ENCODE assay signal across 9 mouse cellular contexts in genomic region chr17:48596406-48596805, GRCm38 (mm10).
DNase-seq lines count a peak whose midpoint lies in the region; TF ChIP-seq lines count a peak whose summit lies in the region.
"Had no signal": no experiment of that assay in that cellular context is flagged by ENCODE, and none has a peak within 500 bp of the region (broad histone marks: within the 10 kb centered on the region; RNA-seq: fewer than 3 reads in every experiment).

No protein-coding gene starts in this region.

- peak; percentile 62 for TF ChIP-seq CTCF in heart, adult 2 months (IDR thresholded peaks at IDR 0.05)
- TF ChIP-seq CTCF in lung, adult 2 months (IDR thresholded peaks at IDR 0.05; ENCODE audit: insufficient read depth, low read length), result peak; percentile 37; the same call in 1 of the 2 replicates
- TF ChIP-seq CTCF in small intestine, adult 2 months (IDR thresholded peaks at IDR 0.05; ENCODE audit: extremely low read depth, insufficient read length, insufficient replicate concordance, low read depth, low read length), result peak; percentile 46; the same call in 1 of the 2 replicates

- peaks cover 1% of the 10 kb centered on the region; the same call in 1 of the 2 replicates for H3K4me1 ChIP-seq in heart, adult 2 months (ENCODE audit: control insufficient read depth, insufficient read depth, low read length)
- no peaks in the 10 kb centered on the region for H3K4me1 ChIP-seq in lung, adult 2 months (ENCODE audit: control insufficient read depth, insufficient read depth, low read length)
- peaks cover 11% of the 10 kb centered on the region; the same call in 1 of the 2 replicates for H3K4me1 ChIP-seq in small intestine, adult 2 months (ENCODE audit: control insufficient read depth, insufficient read depth, insufficient read length, low read length)
- H3K4me1 ChIP-seq in limb, embryonic 10.5 days, result 0 out of 2 replicates have a peak, but pooled peaks cover 6% of the 10 kb centered on the region

- no peak for TF ChIP-seq POLR2A in heart, adult 2 months (IDR thresholded peaks at IDR 0.05; ENCODE audit: insufficient read depth, low read depth, low read length)
- no peak for TF ChIP-seq POLR2A in lung, adult 2 months (IDR thresholded peaks at IDR 0.05; ENCODE audit: borderline replicate concordance, extremely low read depth, low read depth, low read length)
- TF ChIP-seq POLR2A in small intestine, adult 2 months (IDR thresholded peaks at IDR 0.05; ENCODE audit: low read depth, low read length), result no peak

- no peak overlapping the region for H3K4me3 ChIP-seq in heart, adult 2 months
- no peak overlapping the region for H3K4me3 ChIP-seq in lung, adult 2 months (replicated peaks; ENCODE audit: extremely low read depth, low read depth, low read length)
- no peak overlapping the region for H3K4me3 ChIP-seq in small intestine, adult 2 months (ENCODE audit: low read depth, low read length)
- H3K4me3 ChIP-seq in limb, embryonic 10.5 days, result no peak overlapping the region

- no peaks in the 10 kb centered on the region for H3K79me2 ChIP-seq in heart, adult 2 months (replicated peaks; ENCODE audit: control insufficient read depth, insufficient read depth, low read length)

- H3K27me3 ChIP-seq in heart, adult 2 months (ENCODE audit: control insufficient read depth, insufficient read depth, low read length), result no peaks in the 10 kb centered on the region
- H3K27me3 ChIP-seq in small intestine, adult 2 months (ENCODE audit: control insufficient read depth, insufficient read depth, low read length), result no peaks in the 10 kb centered on the region
- no peaks in the 10 kb centered on the region for H3K27me3 ChIP-seq in limb, embryonic 10.5 days (ENCODE audit: low read depth, poor library complexity, severe bottlenecking)

- H3K9me3 ChIP-seq in limb, embryonic 10.5 days (replicated peaks), result no peaks in the 10 kb centered on the region

- no peaks in the 10 kb centered on the region for H3K36me3 ChIP-seq in heart, adult 2 months (ENCODE audit: control insufficient read depth, insufficient read depth, low read length)
- no peaks in the 10 kb centered on the region for H3K36me3 ChIP-seq in small intestine, adult 2 months (ENCODE audit: control insufficient read depth, insufficient read depth, low read length)
- no peaks in the 10 kb centered on the region for H3K36me3 ChIP-seq in limb, embryonic 10.5 days

- no peak overlapping the region for H3K9ac ChIP-seq in heart, adult 2 months (ENCODE audit: low read depth, low read length)

- H3K27ac ChIP-seq in heart, adult 2 months, result no peak overlapping the region
- no peak overlapping the region for H3K27ac ChIP-seq in small intestine, adult 2 months (ENCODE audit: insufficient read depth, low read depth, low read length)
- no peak overlapping the region for H3K27ac ChIP-seq in limb, embryonic 10.5 days

- intact Hi-C loops in heart, adult 2 months (cut with DNase I), result no loop called here

- 84% methylated on average over 3 of the region's 3 CpGs for WGBS in heart, adult 2 months
- 77% methylated on average over 3 of the region's 3 CpGs for WGBS in lung, adult 2 months
- WGBS in small intestine, adult 2 months, result 82% methylated on average over 3 of the region's 3 CpGs
- 85% methylated on average over 3 of the region's 3 CpGs for WGBS in limb, embryonic 10.5 days

- no peak for TF ChIP-seq EP300 in heart, adult 2 months (IDR thresholded peaks at IDR 0.05; ENCODE audit: insufficient read depth, low read depth, low read length)

- no peak for DNase-seq in heart, adult 2 months
- DNase-seq in heart, adult 11 months, result no peak
- peak; percentile 7 for DNase-seq in lung, adult 2 months
- no peak for DNase-seq in lung, postnatal 25 days (ENCODE audit: low spot score)
- peak; percentile 49 for DNase-seq in R1 (ENCODE audit: low read depth, low spot score)
- no peak for DNase-seq in gastrocnemius, adult 8-10 months (ENCODE audit: low spot score in 2 of 2)
- DNase-seq in limb, embryonic 10.5 days (ENCODE audit: low spot score), result no peak
- DNase-seq: gastrocnemius, postnatal 10 days had no signal

Comparison
In these comparisons a context has a peak if more than half of its experiments do, and no peak if none do; other contexts are left out.
1. DNase-seq: peak in lung, adult 2 months (single experiment) and R1 (single experiment); none in heart, adult 2 months (0 of 2), heart, adult 11 months (single experiment), lung, postnatal 25 days (single experiment), gastrocnemius, adult 8-10 months (0 of 2) and limb, embryonic 10.5 days (single experiment).
2. Peak in every context shown above with its lines, with median percentiles within 50 percentile points of each other: CTCF ChIP-seq.